9 mouse cellular contexts compared by ENCODE assay signal in genomic region chr5:21586763-21587162, GRCm38 (mm10). TPM values are rescaled to one million over a fixed set of nuclear protein-coding genes. Genes with fewer than 3 reads are reported as not detected.
A peak's percentile ranks its signal among the peaks of the same experiment; 100 is the strongest.
DNase-seq lines count a peak whose midpoint lies in the region; ATAC-seq and TF ChIP-seq lines count a peak whose summit lies in the region.
"Had no signal": no experiment of that assay in that cellular context is flagged by ENCODE, and none has a peak within 500 bp of the region (broad histone marks: within the 10 kb centered on the region; RNA-seq: fewer than 3 reads in every experiment).

No protein-coding gene starts in this region.

- H3K4me1 ChIP-seq in heart, embryonic 10.5 days: peaks cover 11% of the 10 kb centered on the region; the same call in 1 of the 2 replicates
- no peaks in the 10 kb centered on the region; the same call in 1 of the 2 replicates for H3K4me1 ChIP-seq in spleen, adult 2 months (ENCODE audit: control insufficient read depth, insufficient read depth, insufficient read length)
- no peaks in the 10 kb centered on the region for H3K4me1 ChIP-seq in lung, embryonic 14.5 days (ENCODE audit: insufficient read depth)

- TF ChIP-seq CTCF in spleen, adult 2 months (IDR thresholded peaks at IDR 0.05; ENCODE audit: extremely low read depth, insufficient read depth, insufficient read length, insufficient replicate concordance): peak; percentile 64; the same call in 1 of the 2 replicates
- TF ChIP-seq CTCF in lung, embryonic 14.5 days (IDR thresholded peaks at IDR 0.05; ENCODE audit: low read depth): peak; percentile 79

- no peak overlapping the region for H3K27ac ChIP-seq in heart, embryonic 10.5 days
- H3K27ac ChIP-seq in spleen, adult 2 months (ENCODE audit: insufficient read depth, low read length): no peak overlapping the region
- no peak overlapping the region for H3K27ac ChIP-seq in lung, embryonic 14.5 days (ENCODE audit: low read depth)
- H3K27ac ChIP-seq: embryonic facial prominence, embryonic 13.5 days had no signal

- no peaks in the 10 kb centered on the region for H3K36me3 ChIP-seq in heart, embryonic 10.5 days
- no peaks in the 10 kb centered on the region for H3K36me3 ChIP-seq in spleen, adult 2 months (ENCODE audit: control insufficient read depth, insufficient read depth, low read length)
- no peaks in the 10 kb centered on the region for H3K36me3 ChIP-seq in lung, embryonic 14.5 days (ENCODE audit: insufficient read depth)
- H3K36me3 ChIP-seq: embryonic facial prominence, embryonic 13.5 days had no signal

- H3K9me3 ChIP-seq in heart, embryonic 10.5 days: no peaks in the 10 kb centered on the region
- H3K9me3 ChIP-seq in lung, embryonic 14.5 days (ENCODE audit: low read depth, low read length): no peaks in the 10 kb centered on the region
- H3K9me3 ChIP-seq: embryonic facial prominence, embryonic 13.5 days had no signal

- no peaks in the 10 kb centered on the region for H3K27me3 ChIP-seq in heart, embryonic 10.5 days (ENCODE audit: insufficient read depth, poor library complexity, severe bottlenecking)
- H3K27me3 ChIP-seq in spleen, adult 2 months (ENCODE audit: control insufficient read depth, insufficient read depth, low read length): no peaks in the 10 kb centered on the region
- H3K27me3 ChIP-seq in lung, embryonic 14.5 days (ENCODE audit: insufficient read depth, low read length): no peaks in the 10 kb centered on the region
- H3K27me3 ChIP-seq: embryonic facial prominence, embryonic 13.5 days had no signal

- H3K4me2 ChIP-seq in lung, embryonic 14.5 days: no peak overlapping the region
- H3K4me2 ChIP-seq: embryonic facial prominence, embryonic 13.5 days had no signal

- DNase-seq in heart, adult 18-20 months: peak; percentile 15 to 75
- no peak for DNase-seq in heart, embryonic 10.5 days (ENCODE audit: low spot score)
- DNase-seq in spleen, adult 2 months (ENCODE audit: low read depth in 1 of 2, low spot score in 2 of 2): peak; percentile 15 to 50
- DNase-seq in spleen, adult 12 weeks (ENCODE audit: low spot score): no peak
- DNase-seq in brain, adult 2 months (ENCODE audit: low read depth, low spot score): peak; percentile 54
- peak; percentile 55 for DNase-seq in gastrocnemius, postnatal 10 days
- peak; percentile 80 for DNase-seq in lung, embryonic 14.5 days
- DNase-seq in thymus, postnatal 0 days (ENCODE audit: low spot score): peak; percentile 54

- no peak for ATAC-seq in lung, embryonic 14.5 days (ENCODE audit: insufficient read depth)

- no peak overlapping the region for H3K9ac ChIP-seq in lung, embryonic 14.5 days
- H3K9ac ChIP-seq: embryonic facial prominence, embryonic 13.5 days had no signal

- no peak for TF ChIP-seq POLR2A in spleen, adult 2 months (IDR thresholded peaks at IDR 0.05; ENCODE audit: low read depth, low read length)

- no peak overlapping the region for H3K4me3 ChIP-seq in heart, embryonic 10.5 days
- H3K4me3 ChIP-seq in spleen, adult 2 months (ENCODE audit: extremely low read depth, insufficient read depth, insufficient read length): no peak overlapping the region
- H3K4me3 ChIP-seq in lung, embryonic 14.5 days (ENCODE audit: low read depth, low read length): no peak overlapping the region
- H3K4me3 ChIP-seq: embryonic facial prominence, embryonic 13.5 days had no signal

- 51% methylated on average over 6 of the region's 6 CpGs for WGBS in heart, embryonic 10.5 days
- WGBS in spleen, adult 2 months: 46% methylated on average over 6 of the region's 6 CpGs
- 56% methylated on average over 6 of the region's 6 CpGs for WGBS in lung, embryonic 14.5 days

RNA-seq across cellular contexts. Expression of gene Lrrc17, which starts 43.4 kb away (rescaled TPM):
- total RNA-seq in heart, adult 18-20 months (2021): 1 to 10 TPM; 2.0 to 2.8 TPM
- 3.0 and 9.9 TPM in 2 replicates for polyA plus RNA-seq in heart, embryonic 10.5 days (2016; fragmentation: Nextera tagmentation; extraction: Ambion mirVana)
- 0.06 and 0.08 TPM in 2 replicates for polyA plus RNA-seq in spleen, adult 2 months (2012; rRNA removed)
- total RNA-seq in gastrocnemius, postnatal 10 days (2021): 10 to 100 TPM; 23.3 to 28.8 TPM
- polyA plus RNA-seq in lung, embryonic 14.5 days (2014; fragmentation: Nextera tagmentation; extraction: Ambion mirVana): 39.5 and 45.3 TPM in 2 replicates
- polyA plus RNA-seq in thymus, postnatal 0 days (2015; fragmentation: Nextera tagmentation; extraction: Ambion mirVana): 10.6 TPM in 2 replicates

RNA-seq across cellular contexts. Expression of gene Fbxl13, which starts 58.7 kb away (rescaled TPM):
- not detected for total RNA-seq in heart, adult 18-20 months (2021)
- polyA plus RNA-seq in heart, embryonic 10.5 days (2016; fragmentation: Nextera tagmentation; extraction: Ambion mirVana): 0.22 and 0.26 TPM in 2 replicates
- polyA plus RNA-seq in spleen, adult 2 months (2012; rRNA removed): 0.07 TPM in 1 of 2 replicates, not detected in the other
- total RNA-seq in gastrocnemius, postnatal 10 days (2021): under 1 TPM; 0.19 to 0.36 TPM
- 0.49 and 0.50 TPM in 2 replicates for polyA plus RNA-seq in lung, embryonic 14.5 days (2014; fragmentation: Nextera tagmentation; extraction: Ambion mirVana)
- polyA plus RNA-seq in thymus, postnatal 0 days (2015; fragmentation: Nextera tagmentation; extraction: Ambion mirVana): 0.13 and 0.23 TPM in 2 replicates

RNA-seq across cellular contexts. Expression of gene Armc10, which starts 58.9 kb away (rescaled TPM):
- total RNA-seq in heart, adult 18-20 months (2021): 1 to 10 TPM; 7.8 to 8.0 TPM
- 23.0 and 32.8 TPM in 2 replicates for polyA plus RNA-seq in heart, embryonic 10.5 days (2016; fragmentation: Nextera tagmentation; extraction: Ambion mirVana)
- polyA plus RNA-seq in spleen, adult 2 months (2012; rRNA removed): 49.1 and 49.6 TPM in 2 replicates
- total RNA-seq in gastrocnemius, postnatal 10 days (2021): 10 to 100 TPM in 1 of 2 experiments, 1 to 10 TPM in 1; 7.1 to 10.8 TPM
- polyA plus RNA-seq in lung, embryonic 14.5 days (2014; fragmentation: Nextera tagmentation; extraction: Ambion mirVana): 53.6 and 54.4 TPM in 2 replicates
- 34.4 and 36.3 TPM in 2 replicates for polyA plus RNA-seq in thymus, postnatal 0 days (2015; fragmentation: Nextera tagmentation; extraction: Ambion mirVana)

Comparison
In these comparisons a context has a peak if more than half of its experiments do, and no peak if none do; other contexts are left out.
1. DNase-seq: peak in heart, adult 18-20 months (2 of 2), spleen, adult 2 months (2 of 2), brain, adult 2 months (single experiment), gastrocnemius, postnatal 10 days (single experiment), lung, embryonic 14.5 days (single experiment) and thymus, postnatal 0 days (single experiment); none in heart, embryonic 10.5 days (single experiment) and spleen, adult 12 weeks (single experiment).